Mouse (Mus musculus) c-Kit-positive CD71-positive TER-119-negative erythroid progenitor cells, embryonic 14.5 days (primary cell): Measurements from ENCODE around the gene Wdr31.
A peak's percentile ranks its signal among the peaks of the same experiment; 100 is the strongest.

Experiments used
- DNase-seq: peaks from one replicate; pipeline ENCODE4 v3.0.0-alpha.2; 2013; ENCODE audit warnings: low read depth

The Wdr31 gene

GRCm38 (mm10) chr4:62470598-62471051 is at the start of gene Wdr31:
TSS of gene Wdr31 (minus strand) at chr4:62470896.
- peak; percentile 75 for DNase-seq

- DNase-seq = peak; percentile 90
These were observed 49.1 kb upstream of the Wdr31 start, which contains the start of gene Alad for GRCm38 (mm10) chr4:62519849-62520233. TSS of gene Alad (minus strand) at chr4:62519918.

- DNase-seq = peak; percentile 70
These were observed 48.6 kb upstream of the Wdr31 start for GRCm38 (mm10) chr4:62519122-62519848.

GRCm38 (mm10) chr4:62518416-62519121 is 47.9 kb upstream of the Wdr31 start:
- DNase-seq = no peak

GRCm38 (mm10) chr4:62517538-62518415 is 47.1 kb upstream of the Wdr31 start:
- no peak for DNase-seq

- DNase-seq = no peak
These were observed 46.4 kb upstream of the Wdr31 start for GRCm38 (mm10) chr4:62517046-62517445.

GRCm38 (mm10) chr4:62516579-62516978 is 45.9 kb upstream of the Wdr31 start:
- peak; percentile 100 for DNase-seq

GRCm38 (mm10) chr4:62516079-62516478 is 45.4 kb upstream of the Wdr31 start:
- no peak for DNase-seq

- DNase-seq = no peak
These were observed 44.8 kb upstream of the Wdr31 start for GRCm38 (mm10) chr4:62515490-62515889.

- no peak for DNase-seq
These were observed 44.3 kb upstream of the Wdr31 start for GRCm38 (mm10) chr4:62514995-62515394.

- no peak for DNase-seq
These were observed 43.4 kb upstream of the Wdr31 start for GRCm38 (mm10) chr4:62513998-62514506.

- DNase-seq = no peak
These were observed 39.2 kb upstream of the Wdr31 start for GRCm38 (mm10) chr4:62509946-62510345.

GRCm38 (mm10) chr4:62508839-62509238 is 38.1 kb upstream of the Wdr31 start:
- no peak for DNase-seq

GRCm38 (mm10) chr4:62506798-62507197 is 36.1 kb upstream of the Wdr31 start:
- peak; percentile 69 for DNase-seq

GRCm38 (mm10) chr4:62505991-62506390 is 35.3 kb upstream of the Wdr31 start:
- DNase-seq = no peak

GRCm38 (mm10) chr4:62503374-62503970 is 32.8 kb upstream of the Wdr31 start, which contains the start of gene Hdhd3:
TSS of gene Hdhd3 (minus strand) at chr4:62503467.
- DNase-seq = no peak

- no peak for DNase-seq
These were observed 32.3 kb upstream of the Wdr31 start for GRCm38 (mm10) chr4:62502969-62503368.

- peak; percentile 94 for DNase-seq
These were observed 31.5 kb upstream of the Wdr31 start for GRCm38 (mm10) chr4:62501964-62502732.

GRCm38 (mm10) chr4:62501534-62501933 is 30.8 kb upstream of the Wdr31 start:
- DNase-seq = no peak

- DNase-seq = no peak
These were observed 30.1 kb upstream of the Wdr31 start for GRCm38 (mm10) chr4:62500799-62501198.

GRCm38 (mm10) chr4:62496815-62497214 is 26.1 kb upstream of the Wdr31 start:
- no peak for DNase-seq
